In the genomic region with DNA sequence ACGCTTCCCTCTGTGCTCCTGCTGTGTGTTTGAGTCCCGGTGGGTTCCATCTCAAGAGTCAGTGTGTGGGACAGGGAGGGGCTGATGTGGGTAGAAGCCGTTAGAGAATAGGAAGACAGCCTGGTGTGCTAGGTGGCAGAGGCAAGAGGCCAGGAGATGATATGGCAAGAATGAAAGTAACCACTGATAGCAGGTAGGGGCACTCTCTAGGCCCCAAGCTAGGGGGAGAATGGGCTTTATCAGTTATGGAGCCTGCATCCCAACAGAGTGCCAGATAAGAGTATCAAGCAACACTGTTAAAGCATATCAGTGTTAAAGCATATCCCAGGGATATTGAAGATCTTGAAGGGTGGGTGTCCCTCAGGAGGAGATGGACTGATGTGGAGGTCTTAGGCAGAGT, we compare ENCODE assay signal across 22 mouse cellular contexts. TPM values are rescaled to one million over a fixed set of nuclear protein-coding genes. Genes with fewer than 3 reads are reported as not detected.
DNase-seq lines count a peak whose midpoint lies in the region; ATAC-seq and TF ChIP-seq lines count a peak whose summit lies in the region.
"Had no signal": no experiment of that assay in that cellular context is flagged by ENCODE, and none has a peak within 500 bp of the region (broad histone marks: within the 10 kb centered on the region; RNA-seq: fewer than 3 reads in every experiment).

No protein-coding gene starts in this region.

- no peaks in the 10 kb centered on the region; a peak in 1 of 4 replicates for H3K4me1 ChIP-seq in ES-E14 (ENCODE audit: control insufficient read depth in 2 of 2, insufficient read depth in 2 of 2, low read length in 2 of 2, poor library complexity in 1 of 2)
- H3K4me1 ChIP-seq in liver, embryonic 11.5 days (replicated peaks; ENCODE audit: control insufficient read depth, insufficient read depth, low read length), result peaks cover 8% of the 10 kb centered on the region
- H3K4me1 ChIP-seq in liver, embryonic 15.5 days (replicated peaks), result peaks cover 20% of the 10 kb centered on the region
- H3K4me1 ChIP-seq: forebrain, embryonic 10.5 days; hindbrain, embryonic 10.5 days had no signal

- ATAC-seq in liver, embryonic 11.5 days (replicated peaks; ENCODE audit: low FRiP score), result peak; percentile 42
- peak; percentile 48 for ATAC-seq in liver, embryonic 15.5 days (ENCODE audit: insufficient read depth)
- ATAC-seq: CD4-positive, CD25-positive, alpha-beta regulatory T cell, adult 4 months; forebrain, embryonic 14.5 days had no signal

- no peak overlapping the region for H3K9ac ChIP-seq in ES-E14 (ENCODE audit: insufficient read depth, low read depth, low read length, poor library complexity, severe bottlenecking)
- no peak overlapping the region for H3K9ac ChIP-seq in liver, embryonic 11.5 days (ENCODE audit: low read depth, low read length)
- no peak overlapping the region for H3K9ac ChIP-seq in liver, embryonic 15.5 days
- H3K9ac ChIP-seq: embryonic facial prominence, embryonic 15.5 days; heart, embryonic 15.5 days; hindbrain, embryonic 14.5 days had no signal

- no peaks in the 10 kb centered on the region for H3K9me3 ChIP-seq in ES-E14 (ENCODE audit: control insufficient read depth, insufficient read depth, low read depth, low read length)
- H3K9me3 ChIP-seq in liver, embryonic 11.5 days (ENCODE audit: control insufficient read depth, low read length), result no peaks in the 10 kb centered on the region
- H3K9me3 ChIP-seq in liver, embryonic 15.5 days (replicated peaks), result no peaks in the 10 kb centered on the region
- H3K9me3 ChIP-seq: embryonic facial prominence, embryonic 15.5 days; forebrain, embryonic 10.5 days; heart, embryonic 15.5 days; hindbrain, embryonic 10.5 days had no signal

- in situ Hi-C loops in ES-E14 (cut with MboI; ENCODE audit: low sequenced_read_pairs in 2 of 2, unreplicated experiment in 2 of 2), result no loop called here

- DNase-seq in adrenal gland, adult 8-10 months, result peak; percentile 0
- no peak for DNase-seq in adrenal gland, postnatal 25 days
- DNase-seq in ES-E14 (ENCODE audit: low read depth, low spot score), result no peak
- DNase-seq in liver, embryonic 11.5 days (ENCODE audit: low spot score), result no peak
- DNase-seq in layer of hippocampus, postnatal 36 days, result no peak
- DNase-seq in adrenal gland, postnatal 14 days, result no peak
- DNase-seq in heart, adult 18-20 months, result no peak
- DNase-seq: adrenal gland, adult 2 months; B cell, adult 2 months; gastrocnemius, postnatal 36 days; heart, postnatal 14 days had no signal

- no peak overlapping the region for H3K4me2 ChIP-seq in liver, embryonic 11.5 days
- H3K4me2 ChIP-seq in liver, embryonic 15.5 days, result peak overlapping the region; percentile 7; the same call in 1 of the 2 replicates
- H3K4me2 ChIP-seq: embryonic facial prominence, embryonic 15.5 days; heart, embryonic 11.5 days; heart, embryonic 15.5 days; hindbrain, embryonic 14.5 days had no signal

- WGBS in liver, embryonic 11.5 days, result 62% methylated on average over 3 of the region's 3 CpGs
- 36% methylated on average over 3 of the region's 3 CpGs for WGBS in liver, embryonic 15.5 days (ENCODE audit: insufficient replicate concordance)

- no peaks in the 10 kb centered on the region for H3K27me3 ChIP-seq in liver, embryonic 11.5 days (replicated peaks; ENCODE audit: control insufficient read depth, insufficient read depth, low read length)
- no peaks in the 10 kb centered on the region for H3K27me3 ChIP-seq in liver, embryonic 15.5 days
- H3K27me3 ChIP-seq: embryonic facial prominence, embryonic 15.5 days; heart, embryonic 15.5 days had no signal

- no peak overlapping the region for H3K4me3 ChIP-seq in ES-E14 (ENCODE audit: insufficient read depth in 1 of 2, low read depth in 1 of 2, low read length in 2 of 2, poor library complexity in 1 of 2, severe bottlenecking in 1 of 2)
- no peak overlapping the region for H3K4me3 ChIP-seq in liver, embryonic 11.5 days (ENCODE audit: low read depth, low read length)
- H3K4me3 ChIP-seq in liver, embryonic 15.5 days (replicated peaks), result no peak overlapping the region
- H3K4me3 ChIP-seq: embryonic facial prominence, embryonic 15.5 days; erythroblast, embryonic 14.5 days; forebrain, embryonic 10.5 days; heart, adult 2 months; heart, embryonic 15.5 days; hindbrain, embryonic 10.5 days had no signal

- peak overlapping the region; percentile 9; the same call in 1 of the 2 replicates for H3K27ac ChIP-seq in ES-E14 (ENCODE audit: insufficient read depth, low read depth, low read length, poor library complexity, severe bottlenecking)
- no peak overlapping the region for H3K27ac ChIP-seq in liver, embryonic 11.5 days (ENCODE audit: low read depth, low read length)
- peak overlapping the region; percentile 29; the same call in 1 of the 2 replicates for H3K27ac ChIP-seq in liver, embryonic 15.5 days (replicated peaks)
- H3K27ac ChIP-seq: embryonic facial prominence, embryonic 15.5 days; forebrain, embryonic 10.5 days; heart, adult 2 months; heart, embryonic 15.5 days; hindbrain, embryonic 10.5 days; hindbrain, embryonic 14.5 days had no signal

- H3K36me3 ChIP-seq in ES-E14 (ENCODE audit: control insufficient read depth, insufficient read depth, low read length, poor library complexity, severe bottlenecking), result peaks cover 35% of the 10 kb centered on the region; the same call in 1 of the 2 replicates
- peaks cover 32% of the 10 kb centered on the region; the same call in 1 of the 2 replicates for H3K36me3 ChIP-seq in liver, embryonic 11.5 days (ENCODE audit: control insufficient read depth, insufficient read depth, low read length)
- peaks cover 71% of the 10 kb centered on the region for H3K36me3 ChIP-seq in liver, embryonic 15.5 days (replicated peaks)

TF ChIP-seq in ES-E14, 5 proteins besides CTCF, POLR2A, EP300 and RAD21:
- no peak for TF ChIP-seq MAFK (IDR thresholded peaks at IDR 0.05; ENCODE audit: insufficient read depth, low read depth, low read length)
- no peak for TF ChIP-seq ZNF384 (IDR thresholded peaks at IDR 0.05; ENCODE audit: low read depth, low read length)
- TF ChIP-seq CHD2 (IDR thresholded peaks at IDR 0.05; ENCODE audit: low read depth, low read length), result no peak
- no peak for TF ChIP-seq HCFC1 (IDR thresholded peaks at IDR 0.05; ENCODE audit: borderline replicate concordance, insufficient read depth, low read length)
- TF ChIP-seq ZC3H11A (IDR thresholded peaks at IDR 0.05; ENCODE audit: borderline replicate concordance, low read depth, low read length), result no peak

RNA-seq across cellular contexts. Expression of gene Tas1r3, which starts 6.3 kb away (rescaled TPM):
- 1 to 10 TPM in 1 of 4 experiments, under 1 TPM in 3; 0.46 to 1.2 (median 0.62) TPM for total RNA-seq in adrenal gland, adult 8-10 months (2022)
- 0.52 and 0.55 TPM in 2 replicates for total RNA-seq in adrenal gland, postnatal 25 days (2021)
- total RNA-seq in ES-E14 (2012; rRNA removed), result 0.40 and 0.58 TPM in 2 replicates
- 0.22 and 0.26 TPM in 2 replicates for polyA plus RNA-seq in liver, embryonic 11.5 days (2014; fragmentation: Nextera tagmentation; extraction: Ambion mirVana)
- 0.08 and 0.15 TPM in 2 replicates for polyA plus RNA-seq in liver, embryonic 15.5 days (2015; fragmentation: Nextera tagmentation; extraction: Ambion mirVana)
- total RNA-seq in layer of hippocampus, postnatal 36 days (2021), result under 1 TPM; 0.15 to 0.48 TPM
- total RNA-seq in adrenal gland, postnatal 14 days (2021), result 0.19 and 0.56 TPM in 2 replicates
- under 1 TPM; 0.22 to 0.23 TPM for total RNA-seq in heart, adult 18-20 months (2021)
- polyA plus RNA-seq: erythroblast, embryonic 14.5 days had no signal

RNA-seq across cellular contexts. Expression of gene Dvl1, which starts 9.7 kb away (rescaled TPM):
- total RNA-seq in adrenal gland, adult 8-10 months (2022), result 100 to 1,000 TPM in 1 of 4 experiments, 10 to 100 TPM in 3; 69.6 to 110 (median 73.1) TPM
- total RNA-seq in adrenal gland, postnatal 25 days (2021), result 63.2 and 64.6 TPM in 2 replicates
- total RNA-seq in ES-E14 (2012; rRNA removed), result 49.8 and 88.0 TPM in 2 replicates
- polyA plus RNA-seq in liver, embryonic 11.5 days (2014; fragmentation: Nextera tagmentation; extraction: Ambion mirVana), result 7.0 and 11.0 TPM in 2 replicates
- polyA plus RNA-seq in liver, embryonic 15.5 days (2015; fragmentation: Nextera tagmentation; extraction: Ambion mirVana), result 5.0 and 6.9 TPM in 2 replicates
- total RNA-seq in layer of hippocampus, postnatal 36 days (2021), result 10 to 100 TPM; 75.6 to 76.6 TPM
- total RNA-seq in adrenal gland, postnatal 14 days (2021), result 54.8 and 66.4 TPM in 2 replicates
- total RNA-seq in heart, adult 18-20 months (2021), result 10 to 100 TPM; 45.0 to 51.5 TPM

RNA-seq across cellular contexts. Expression of gene Cptp, which starts 12.4 kb away (rescaled TPM):
- 10 to 100 TPM; 16.4 to 29.0 (median 17.9) TPM for total RNA-seq in adrenal gland, adult 8-10 months (2022)
- 13.8 and 23.0 TPM in 2 replicates for total RNA-seq in adrenal gland, postnatal 25 days (2021)
- total RNA-seq in ES-E14 (2012; rRNA removed), result 9.7 and 10.1 TPM in 2 replicates
- 16.4 and 16.9 TPM in 2 replicates for polyA plus RNA-seq in liver, embryonic 11.5 days (2014; fragmentation: Nextera tagmentation; extraction: Ambion mirVana)
- polyA plus RNA-seq in liver, embryonic 15.5 days (2015; fragmentation: Nextera tagmentation; extraction: Ambion mirVana), result 7.5 and 8.9 TPM in 2 replicates
- total RNA-seq in layer of hippocampus, postnatal 36 days (2021), result 10 to 100 TPM; 24.5 to 24.9 TPM
- 18.4 and 21.6 TPM in 2 replicates for total RNA-seq in adrenal gland, postnatal 14 days (2021)
- total RNA-seq in heart, adult 18-20 months (2021), result 1 to 10 TPM; 6.2 to 8.0 TPM

RNA-seq across cellular contexts. Expression of gene Ints11, which starts 12.5 kb away (rescaled TPM):
- total RNA-seq in adrenal gland, adult 8-10 months (2022), result 10 to 100 TPM; 32.3 to 34.6 (median 33.3) TPM
- 32.4 and 36.9 TPM in 2 replicates for total RNA-seq in adrenal gland, postnatal 25 days (2021)
- 106 and 119 TPM in 2 replicates for total RNA-seq in ES-E14 (2012; rRNA removed)
- 79.3 and 86.8 TPM in 2 replicates for polyA plus RNA-seq in liver, embryonic 11.5 days (2014; fragmentation: Nextera tagmentation; extraction: Ambion mirVana)
- 34.3 and 37.6 TPM in 2 replicates for polyA plus RNA-seq in liver, embryonic 15.5 days (2015; fragmentation: Nextera tagmentation; extraction: Ambion mirVana)
- 10 to 100 TPM; 35.7 to 36.9 TPM for total RNA-seq in layer of hippocampus, postnatal 36 days (2021)
- 26.4 and 32.5 TPM in 2 replicates for total RNA-seq in adrenal gland, postnatal 14 days (2021)
- total RNA-seq in heart, adult 18-20 months (2021), result 10 to 100 TPM; 14.7 to 14.9 TPM

RNA-seq across cellular contexts. Expression of gene Mxra8, which starts 17.4 kb away (rescaled TPM):
- total RNA-seq in adrenal gland, adult 8-10 months (2022), result 10 to 100 TPM; 45.1 to 93.9 (median 66.8) TPM
- 38.1 and 50.3 TPM in 2 replicates for total RNA-seq in adrenal gland, postnatal 25 days (2021)
- 14.2 and 14.4 TPM in 2 replicates for total RNA-seq in ES-E14 (2012; rRNA removed)
- 14.9 and 16.6 TPM in 2 replicates for polyA plus RNA-seq in liver, embryonic 11.5 days (2014; fragmentation: Nextera tagmentation; extraction: Ambion mirVana)
- 7.7 and 9.9 TPM in 2 replicates for polyA plus RNA-seq in liver, embryonic 15.5 days (2015; fragmentation: Nextera tagmentation; extraction: Ambion mirVana)
- 1 to 10 TPM; 5.6 to 8.1 TPM for total RNA-seq in layer of hippocampus, postnatal 36 days (2021)
- 40.6 and 44.3 TPM in 2 replicates for total RNA-seq in adrenal gland, postnatal 14 days (2021)
- 10 to 100 TPM; 22.0 to 26.6 TPM for total RNA-seq in heart, adult 18-20 months (2021)
- polyA plus RNA-seq: erythroblast, embryonic 14.5 days had no signal
